Mouse (Mus musculus) hindbrain, embryonic 11.5 days (tissue): Measurements from ENCODE around the gene Fam167b. TPM values are rescaled to one million over a fixed set of nuclear protein-coding genes. Genes with fewer than 3 reads are reported as not detected.
"Not testable (repeated sequence)": the region's sequence is repeated elsewhere in the genome, so short reads cannot be mapped to it uniquely, and the experiment has no call there.

Source experiments
- ATAC-seq: fragments of 200-750 bp; cut with Nextera tagmentation; 2 replicates; pipeline ENCODE4 v1.8.0; 2017; ENCODE audit warnings: mild to moderate bottlenecking, moderate TSS enrichment, moderate library complexity; ENCODE audit not compliant: low FRiP score
- DNase-seq: peaks from one replicate; pipeline ENCODE4 v3.0.0-alpha.2; 2015; ENCODE audit warnings: low spot score
- H3K27ac ChIP-seq: fragments of 300-500 bp; sonication (generic); 2 replicates; pipeline ENCODE4 v1.5.1; 2014; ENCODE audit warnings: mild to moderate bottlenecking, low read depth, low read length
- H3K27me3 ChIP-seq: fragments of 300-500 bp; sonication (generic); 2 replicates; pipeline ENCODE4 v1.6.1; 2014; ENCODE audit warnings: mild to moderate bottlenecking, low read length, moderate library complexity, mixed read lengths; ENCODE audit not compliant: control insufficient read depth, insufficient read depth
- H3K36me3 ChIP-seq: fragments of 300-500 bp; sonication (generic); 2 replicates; pipeline ENCODE4 v1.6.1; 2014; ENCODE audit warnings: mild to moderate bottlenecking, low read length, moderate library complexity, mixed read lengths; ENCODE audit not compliant: control insufficient read depth, insufficient read depth
- H3K4me1 ChIP-seq: fragments of 300-500 bp; sonication (generic); replicated peaks from 2 replicates; pipeline ENCODE4 v1.6.1; 2014; ENCODE audit warnings: low read length, mixed read lengths; ENCODE audit not compliant: control insufficient read depth, insufficient read depth
- H3K4me2 ChIP-seq: fragments of 300-500 bp; sonication (generic); replicated peaks from 2 replicates; pipeline ENCODE4 v1.6.1; 2014; ENCODE audit warnings: mild to moderate bottlenecking, low read depth, low read length
- H3K4me3 ChIP-seq: fragments of 300-500 bp; sonication (generic); 2 replicates; pipeline ENCODE4 v1.5.1; 2014; ENCODE audit warnings: low read depth, low read length
- H3K9ac ChIP-seq: fragments of 300-500 bp; sonication (generic); 2 replicates; pipeline ENCODE4 v1.6.1; 2014; ENCODE audit warnings: low read depth, low read length
- H3K9me3 ChIP-seq: fragments of 300-500 bp; sonication (generic); 2 replicates; pipeline ENCODE4 v1.6.1; 2016; ENCODE audit warnings: low read length; ENCODE audit not compliant: control insufficient read depth
- WGBS: fragments of 180-500 bp; shearing (Covaris S2); extraction: QIAGEN DNeasy Blood & Tissue Kit; methylation state at CpG from one replicate; pipeline ENCODE4 v1.1.7; 2014; 5-methylcytosine and 5-hydroxymethylcytosine counted together
- polyA plus RNA-seq: library from polyadenylated mRNA; unstranded; fragments of >200 nt; fragmentation: Nextera tagmentation; extraction: Ambion mirVana; gene quantifications from 2 replicates; pipeline ENCODE4 v1.2.1, GENCODE M21; 2014

Gene Fam167b
- polyA plus RNA-seq, 1 experiment from 2014 or later, result 1.0 TPM

DNA sequence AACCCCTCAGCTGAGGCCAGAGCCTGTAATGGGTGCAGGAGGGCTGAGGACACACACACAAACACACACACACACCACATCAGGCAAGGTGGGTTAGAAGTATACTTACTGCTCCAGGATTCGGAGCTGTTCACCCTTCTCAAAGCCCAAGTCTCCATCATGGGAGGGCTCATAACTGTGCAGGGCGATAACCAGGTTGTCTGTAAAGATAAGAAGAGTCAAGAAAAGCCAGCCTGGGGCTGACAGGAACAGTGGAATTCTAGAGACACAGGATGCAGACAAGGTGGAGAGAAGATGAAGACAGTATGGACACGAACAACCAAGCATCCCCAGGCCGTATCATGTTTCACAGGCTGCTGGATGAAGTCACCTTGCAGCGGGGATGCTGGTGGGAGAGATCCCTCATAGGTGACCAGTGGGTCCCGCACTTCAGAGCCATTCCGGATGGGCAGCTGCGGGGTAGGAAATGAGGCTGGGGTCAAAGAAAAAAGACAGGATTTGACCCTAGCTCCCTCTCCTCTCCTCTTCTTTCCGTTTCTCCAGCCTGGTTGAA, 21.0 kb downstream of the Fam167b start:
- Histone ChIP-seq H3K27ac (no peak overlapping the region), H3K27me3 (no peaks in the 10 kb centered on the region), H3K9ac (no peak overlapping the region), H3K4me3 (no peak overlapping the region), H3K4me2 (no peak overlapping the region; the same call in 1 of the 2 replicates), H3K4me1 (no peaks in the 10 kb centered on the region), H3K36me3 (no peaks in the 10 kb centered on the region), H3K9me3 (no peaks in the 10 kb centered on the region)
- 79% methylated on average over 9 of the region's 9 CpGs for WGBS
- ATAC-seq (0 out of 2 replicates have a peak, but pooled peaks have one; percentile 4), DNase-seq (no peak)

DNA sequence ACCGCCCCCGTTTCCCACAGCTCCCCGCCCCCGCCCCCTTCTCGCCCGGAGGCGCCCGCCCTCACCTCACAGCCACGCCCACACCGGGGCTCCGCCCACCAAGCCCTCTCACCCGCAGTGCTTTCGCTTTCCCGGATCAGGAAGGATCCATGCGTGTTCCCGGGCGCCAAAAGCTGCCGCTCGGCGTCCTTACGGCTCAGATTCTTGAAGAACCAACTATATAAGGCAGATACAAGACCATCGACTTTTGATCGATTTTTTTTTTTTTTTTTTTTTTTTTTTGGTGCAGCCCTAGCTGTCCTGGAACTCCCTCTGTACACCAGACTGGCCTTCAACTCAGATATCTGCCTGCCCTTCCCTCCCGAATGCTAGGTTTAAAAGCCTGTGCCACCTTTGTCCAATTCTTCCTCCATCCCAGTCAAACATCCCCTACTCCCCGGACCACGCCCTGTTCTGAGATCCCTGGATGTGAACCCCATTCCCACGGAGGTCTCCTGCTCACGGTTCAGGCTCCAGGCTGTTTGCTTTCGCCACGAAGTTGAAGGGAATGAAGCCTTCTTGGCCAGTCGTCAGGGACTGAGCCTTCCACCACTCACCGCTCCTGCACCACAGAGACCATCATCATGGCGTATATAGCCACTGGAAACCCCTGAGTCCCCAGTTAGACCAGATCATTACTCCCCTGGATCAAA, 21.7 kb downstream of the Fam167b start:
- H3K4me2 ChIP-seq, result peak overlapping the region; percentile 79
- H3K36me3 ChIP-seq, result no peaks in the 10 kb centered on the region
- H3K9ac ChIP-seq, result peak overlapping the region; percentile 38
- H3K4me1 ChIP-seq, result no peaks in the 10 kb centered on the region
- DNase-seq, result peak; percentile 94
- no peak overlapping the region for H3K27ac ChIP-seq
- WGBS, result 8% methylated on average over 31 of the region's 33 CpGs
- H3K9me3 ChIP-seq, result no peaks in the 10 kb centered on the region
- no peaks in the 10 kb centered on the region for H3K27me3 ChIP-seq
- peak; percentile 74 for ATAC-seq
- H3K4me3 ChIP-seq, result peak overlapping the region; percentile 35

DNA sequence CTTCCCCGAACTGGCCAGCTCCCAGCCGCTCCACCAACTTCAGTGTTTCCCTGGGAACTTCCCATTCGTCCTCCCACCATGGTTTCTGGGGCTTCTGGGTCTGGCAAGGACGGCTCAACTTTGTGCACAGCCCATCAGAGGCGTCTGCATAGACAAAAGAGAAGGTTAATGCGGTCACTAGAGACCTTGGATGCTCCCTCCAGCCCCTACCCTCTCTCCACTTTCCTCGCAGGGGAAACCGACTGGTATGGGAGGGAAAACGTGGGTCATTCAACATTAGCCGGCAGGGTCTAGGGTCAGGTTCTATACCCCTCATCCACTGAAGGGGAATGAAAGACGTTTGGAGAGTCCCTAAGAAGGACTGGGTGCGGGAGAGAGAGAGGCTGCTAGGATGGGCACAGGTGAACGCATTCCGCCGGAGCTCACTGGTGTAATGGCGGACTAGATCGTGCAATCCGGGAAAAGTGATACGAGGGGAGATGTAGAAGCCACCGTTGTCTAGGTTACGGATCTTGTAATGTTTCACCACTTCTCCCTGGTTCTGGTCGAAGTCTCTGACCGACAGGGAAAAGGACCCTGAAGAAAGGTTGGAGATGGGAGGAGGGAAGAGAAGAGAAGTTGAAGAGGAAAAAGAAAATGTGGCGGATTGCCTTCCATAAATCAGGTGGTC, 22.4 kb downstream of the Fam167b start:
- ATAC-seq, result peak; percentile 69
- no peaks in the 10 kb centered on the region for H3K27me3 ChIP-seq
- H3K4me3 ChIP-seq, result peak overlapping the region; percentile 35
- H3K36me3 ChIP-seq, result no peaks in the 10 kb centered on the region
- under 1% methylated on average over 24 of the region's 24 CpGs for WGBS
- no peaks in the 10 kb centered on the region for H3K9me3 ChIP-seq
- no peaks in the 10 kb centered on the region for H3K4me1 ChIP-seq
- DNase-seq, result peak; percentile 39
- H3K27ac ChIP-seq, result no peak overlapping the region
- peak overlapping the region; percentile 44 for H3K9ac ChIP-seq
- peak overlapping the region; percentile 79 for H3K4me2 ChIP-seq

DNA sequence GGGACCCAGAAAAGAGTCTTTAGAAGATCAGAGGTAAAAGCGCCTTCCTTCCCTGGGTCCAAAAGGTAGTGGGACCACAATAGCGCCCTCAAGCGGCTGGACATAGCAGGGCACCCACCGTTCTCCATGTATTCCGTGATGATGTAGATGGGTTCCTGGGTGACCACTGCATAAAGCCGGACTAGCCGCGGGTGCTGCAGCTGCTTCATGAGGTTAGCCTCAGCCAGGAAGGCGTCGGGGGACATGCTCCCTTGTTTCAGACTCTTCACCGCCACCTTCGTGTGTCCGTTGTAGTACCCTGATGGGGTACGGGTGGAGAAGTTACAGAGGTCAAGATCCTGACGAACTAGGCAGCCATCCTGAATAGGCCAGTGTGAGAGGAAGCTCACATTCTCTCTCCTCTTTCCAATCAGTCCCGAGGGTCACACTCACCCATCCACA, 22.9 kb downstream of the Fam167b start:
- DNase-seq, result peak; percentile 68
- Histone ChIP-seq H3K9ac (peak overlapping the region; percentile 44; the same call in 1 of the 2 replicates), H3K4me1 (no peaks in the 10 kb centered on the region), H3K4me2 (peak overlapping the region; percentile 79), H3K27ac (no peak overlapping the region), H3K9me3 (no peaks in the 10 kb centered on the region), H3K27me3 (no peaks in the 10 kb centered on the region), H3K36me3 (no peaks in the 10 kb centered on the region), H3K4me3 (peak overlapping the region; percentile 35)
- WGBS, result 2% methylated on average over 16 of the region's 16 CpGs
- no peak; the same call in 1 of the 2 replicates for ATAC-seq

DNA sequence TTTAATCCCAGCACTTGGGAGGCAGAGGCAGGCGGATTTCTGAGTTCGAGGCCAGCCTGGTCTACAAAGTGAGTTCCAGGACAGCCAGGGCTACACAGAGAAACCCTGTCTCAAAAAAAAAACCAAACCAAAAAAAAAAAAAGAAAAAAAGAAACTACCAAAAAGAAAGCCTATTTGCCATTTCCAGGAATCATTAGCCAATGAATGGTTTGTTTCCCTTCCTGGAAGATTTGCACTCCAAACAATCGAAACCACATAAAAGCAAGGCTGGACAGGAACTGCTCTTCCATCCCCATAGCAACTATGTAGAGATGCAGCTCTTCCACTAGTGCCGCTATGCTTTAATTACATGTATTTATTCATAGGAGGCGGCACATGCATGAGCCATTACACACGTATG, 23.8 kb downstream of the Fam167b start:
- H3K4me2 ChIP-seq, H3K27me3 ChIP-seq, ATAC-seq, H3K9ac ChIP-seq, H3K36me3 ChIP-seq, H3K9me3 ChIP-seq, H3K27ac ChIP-seq, H3K4me1 ChIP-seq, DNase-seq, H3K4me3 ChIP-seq: not testable (repeated sequence)
- 64% methylated on average over 4 of the region's 6 CpGs for WGBS

DNA sequence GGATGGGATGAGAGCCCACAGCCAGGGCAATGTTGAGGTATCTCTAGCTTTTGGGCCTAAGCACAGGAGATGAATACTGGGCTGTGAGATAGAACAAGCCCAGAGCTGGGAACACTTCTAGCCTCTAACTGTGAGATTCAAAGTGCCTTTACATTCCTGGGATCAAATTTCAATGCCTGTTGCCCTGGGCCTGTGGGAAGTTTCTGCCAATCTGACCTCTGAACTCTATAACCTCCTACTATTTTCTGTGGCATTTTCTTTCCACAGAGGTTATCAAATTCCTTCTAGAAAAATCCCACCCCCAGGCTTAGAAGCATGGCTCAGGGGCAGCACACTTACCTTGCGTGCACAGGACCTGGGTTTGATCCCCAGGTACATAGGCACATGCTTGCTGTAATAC, 28.1 kb downstream of the Fam167b start:
- Histone ChIP-seq H3K4me3 (no peak overlapping the region), H3K9ac (no peak overlapping the region), H3K4me1 (no peaks in the 10 kb centered on the region), H3K9me3 (no peaks in the 10 kb centered on the region), H3K27me3 (no peaks in the 10 kb centered on the region), H3K4me2 (no peak overlapping the region), H3K36me3 (no peaks in the 10 kb centered on the region), H3K27ac (no peak overlapping the region)
- DNase-seq (no peak), ATAC-seq (no peak)
- WGBS, result 35% methylated on average over 1 of the region's 1 CpGs

DNA sequence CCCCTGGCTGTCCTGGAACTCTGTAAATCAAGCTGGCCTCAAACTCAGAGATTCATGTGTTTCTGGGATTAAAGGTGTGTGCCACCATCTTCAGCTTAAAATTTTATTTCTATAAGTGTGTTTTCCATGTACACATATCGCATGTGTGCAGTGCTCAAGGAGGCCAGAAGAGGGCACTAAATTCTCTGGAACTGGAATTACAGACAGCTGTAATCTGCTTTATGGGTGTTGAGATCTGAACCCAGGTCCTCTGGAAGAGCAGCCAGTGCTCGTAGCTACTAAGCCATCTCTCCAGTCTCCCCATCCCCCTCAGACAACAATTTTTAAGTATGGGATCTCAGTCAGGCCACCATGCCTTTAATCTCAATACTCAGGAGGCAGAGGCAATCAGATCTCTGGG, 29.0 kb downstream of the Fam167b start:
- 84% methylated on average over 2 of the region's 2 CpGs for WGBS
- Histone ChIP-seq H3K27me3 (no peaks in the 10 kb centered on the region), H3K9me3 (no peaks in the 10 kb centered on the region), H3K4me1 (no peaks in the 10 kb centered on the region), H3K36me3 (no peaks in the 10 kb centered on the region), H3K4me3 (no peak overlapping the region), H3K27ac (no peak overlapping the region), H3K4me2 (no peak overlapping the region), H3K9ac (no peak overlapping the region)
- ATAC-seq (no peak), DNase-seq (peak; percentile 30)

DNA sequence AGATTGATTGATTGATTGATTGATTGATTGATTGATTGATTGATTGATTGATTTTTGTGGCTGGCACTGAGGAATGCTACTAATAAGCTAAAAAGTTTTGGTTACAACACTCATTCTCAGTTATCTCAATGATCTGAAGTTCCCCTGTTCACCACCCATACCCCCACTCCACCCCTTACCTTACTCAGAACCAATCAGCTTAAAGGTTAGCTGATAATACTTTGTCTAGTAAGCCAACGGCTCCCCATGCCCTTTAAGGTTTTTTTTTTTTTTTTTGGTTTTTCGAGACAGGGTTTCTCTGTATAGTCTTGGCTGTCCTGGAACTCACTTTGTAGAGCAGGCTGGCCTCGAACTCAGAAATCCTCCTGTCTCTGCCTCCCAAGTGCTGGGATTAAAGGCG, 30.7 kb downstream of the Fam167b start:
- H3K4me3 ChIP-seq, ATAC-seq, DNase-seq, H3K27ac ChIP-seq, H3K9me3 ChIP-seq, H3K9ac ChIP-seq, H3K4me2 ChIP-seq, H3K4me1 ChIP-seq, H3K36me3 ChIP-seq, H3K27me3 ChIP-seq: not testable (repeated sequence)
- WGBS, result 87% methylated on average over 4 of the region's 4 CpGs
